In genomic region chr12:86790849-86791127, GRCm38 (mm10) we compare ENCODE assay signal across 10 mouse cellular contexts. TPM values are rescaled to one million over a fixed set of nuclear protein-coding genes. Genes with fewer than 3 reads are reported as not detected.
A peak's percentile ranks its signal among the peaks of the same experiment; 100 is the strongest.
DNase-seq lines count a peak whose midpoint lies in the region; ATAC-seq lines count a peak whose summit lies in the region.
"Had no signal": no experiment of that assay in that cellular context is flagged by ENCODE, and none has a peak within 500 bp of the region (broad histone marks: within the 10 kb centered on the region; RNA-seq: fewer than 3 reads in every experiment).

No protein-coding gene starts in this region.

- 24% methylated on average over 2 of the region's 2 CpGs for WGBS in hindbrain, embryonic 13.5 days
- WGBS in hindbrain, embryonic 16.5 days = 19% methylated on average over 2 of the region's 2 CpGs
- WGBS in kidney, embryonic 14.5 days = 13% methylated on average over 2 of the region's 2 CpGs

- ATAC-seq in hindbrain, embryonic 13.5 days (ENCODE audit: low FRiP score) = no peak
- no peak for ATAC-seq in hindbrain, embryonic 16.5 days
- ATAC-seq in kidney, embryonic 14.5 days (ENCODE audit: low FRiP score, low TSS enrichment) = no peak

- no peak overlapping the region for H3K4me2 ChIP-seq in hindbrain, embryonic 13.5 days
- no peak overlapping the region for H3K4me2 ChIP-seq in hindbrain, embryonic 16.5 days (ENCODE audit: low read length)
- no peak overlapping the region for H3K4me2 ChIP-seq in kidney, embryonic 14.5 days (replicated peaks; ENCODE audit: low read depth, low read length)

- peaks cover 6% of the 10 kb centered on the region; the same call in 1 of the 2 replicates for H3K27me3 ChIP-seq in hindbrain, embryonic 13.5 days
- H3K27me3 ChIP-seq in hindbrain, embryonic 16.5 days (replicated peaks; ENCODE audit: control insufficient read depth, insufficient read depth, low read length) = no peaks in the 10 kb centered on the region
- no peaks in the 10 kb centered on the region for H3K27me3 ChIP-seq in kidney, embryonic 14.5 days (ENCODE audit: control insufficient read depth, insufficient read depth, low read length)
- H3K27me3 ChIP-seq: megakaryocyte, embryonic 14.5 days had no signal

- DNase-seq in adipocyte (ENCODE audit: low spot score) = peak; percentile 78
- peak; percentile 71 to 81 for DNase-seq in gastrocnemius, adult 8-10 months (ENCODE audit: low spot score in 2 of 2)
- DNase-seq in testis, postnatal 14 days (ENCODE audit: low spot score) = peak; percentile 31
- no peak for DNase-seq in spleen, postnatal 4 days (ENCODE audit: low spot score in 2 of 2)
- no peak for DNase-seq in embryo, embryonic 10.5 days (ENCODE audit: low spot score)

- no peaks in the 10 kb centered on the region for H3K36me3 ChIP-seq in hindbrain, embryonic 13.5 days
- H3K36me3 ChIP-seq in hindbrain, embryonic 16.5 days (ENCODE audit: control insufficient read depth, insufficient read depth, low read length) = no peaks in the 10 kb centered on the region
- no peaks in the 10 kb centered on the region for H3K36me3 ChIP-seq in kidney, embryonic 14.5 days (ENCODE audit: control insufficient read depth, insufficient read depth, low read length)

- H3K27ac ChIP-seq in hindbrain, embryonic 13.5 days = peak overlapping the region; percentile 62
- H3K27ac ChIP-seq in hindbrain, embryonic 16.5 days (ENCODE audit: low read depth, low read length) = no peak overlapping the region
- peak overlapping the region; percentile 13; the same call in 1 of the 2 replicates for H3K27ac ChIP-seq in kidney, embryonic 14.5 days (ENCODE audit: low read depth, low read length)

- no peak overlapping the region for H3K4me3 ChIP-seq in hindbrain, embryonic 13.5 days
- no peak overlapping the region for H3K4me3 ChIP-seq in hindbrain, embryonic 16.5 days (ENCODE audit: low read length)
- H3K4me3 ChIP-seq in kidney, embryonic 14.5 days (ENCODE audit: low read length) = no peak overlapping the region

- H3K9ac ChIP-seq in hindbrain, embryonic 13.5 days = 0 out of 2 replicates have a peak overlapping the region, but pooled peaks have one; percentile 6
- no peak overlapping the region for H3K9ac ChIP-seq in hindbrain, embryonic 16.5 days (ENCODE audit: low read depth, low read length)
- H3K9ac ChIP-seq in kidney, embryonic 14.5 days (ENCODE audit: low read depth, low read length) = no peak overlapping the region

- H3K9me3 ChIP-seq in hindbrain, embryonic 13.5 days = no peaks in the 10 kb centered on the region
- H3K9me3 ChIP-seq in hindbrain, embryonic 16.5 days (ENCODE audit: control insufficient read depth, low read length) = no peaks in the 10 kb centered on the region
- H3K9me3 ChIP-seq in kidney, embryonic 14.5 days (ENCODE audit: control insufficient read depth, low read length) = no peaks in the 10 kb centered on the region
- H3K9me3 ChIP-seq: megakaryocyte, embryonic 14.5 days had no signal

- H3K4me1 ChIP-seq in hindbrain, embryonic 13.5 days (replicated peaks) = peaks cover 35% of the 10 kb centered on the region
- peaks cover 14% of the 10 kb centered on the region for H3K4me1 ChIP-seq in hindbrain, embryonic 16.5 days (ENCODE audit: control insufficient read depth, insufficient read depth, low read depth, low read length)
- peaks cover 21% of the 10 kb centered on the region for H3K4me1 ChIP-seq in kidney, embryonic 14.5 days (ENCODE audit: control insufficient read depth, insufficient read depth, low read length)

RNA-seq across cellular contexts. Expression of gene Lrrc74a, which starts 56.6 kb away (rescaled TPM):
- not detected in 2 replicates for polyA plus RNA-seq in hindbrain, embryonic 13.5 days (2015; fragmentation: Nextera tagmentation; extraction: Ambion mirVana)
- not detected in 2 replicates for polyA plus RNA-seq in hindbrain, embryonic 16.5 days (2015; fragmentation: Nextera tagmentation; extraction: Ambion mirVana)
- not detected for total RNA-seq in gastrocnemius, adult 8-10 months (2022)
- not detected in 2 replicates for polyA plus RNA-seq in kidney, embryonic 14.5 days (2014; fragmentation: Nextera tagmentation; extraction: Ambion mirVana)
- total RNA-seq: ES-E14 had no signal

Comparison
In these comparisons a context has a peak if more than half of its experiments do, and no peak if none do; other contexts are left out.
1. DNase-seq: peak in adipocyte (single experiment), gastrocnemius, adult 8-10 months (2 of 2) and testis, postnatal 14 days (single experiment); none in spleen, postnatal 4 days (0 of 2) and embryo, embryonic 10.5 days (single experiment).